Mouse (Mus musculus): ENCODE measurements around the gene Gstp2. TPM values are rescaled to one million over a fixed set of nuclear protein-coding genes. Genes with fewer than 3 reads are reported as not detected.

Gstp2 gene
- polyA plus RNA-seq, 1 experiment from 2014 or later, result not detected

DNA sequence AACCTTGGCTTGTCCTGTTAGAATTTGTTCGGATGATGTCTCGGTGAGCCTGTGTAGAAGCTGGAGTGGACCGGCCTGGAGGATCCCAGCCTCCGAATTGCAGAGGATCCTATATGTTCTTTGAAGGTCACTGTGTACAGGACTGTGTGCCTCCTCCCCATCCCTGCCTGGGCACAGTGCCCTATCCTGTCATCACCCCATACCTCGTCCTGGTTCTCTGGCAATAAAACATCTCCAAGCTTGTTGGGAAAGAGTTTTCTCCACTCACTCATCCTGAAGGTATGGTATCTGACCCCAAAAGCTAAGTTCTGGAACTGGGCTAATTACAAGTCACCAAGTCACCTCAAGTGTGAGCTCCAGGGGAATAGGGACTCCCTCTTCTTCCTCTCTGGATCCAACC lies 41.3 kb upstream of the Gstp2 start:
- H3K27ac ChIP-seq (ENCODE audit: low read depth, low read length), result no peak overlapping the region
- ATAC-seq (ENCODE audit: low read depth), result no peak
- H3K9me3 ChIP-seq (ENCODE audit: control insufficient read depth, low read length), result no peaks in the 10 kb centered on the region
- no peaks in the 10 kb centered on the region for H3K4me1 ChIP-seq (ENCODE audit: control insufficient read depth, insufficient read depth, low read length)
- H3K4me2 ChIP-seq (ENCODE audit: low read depth, low read length), result no peak overlapping the region
- no peaks in the 10 kb centered on the region for H3K36me3 ChIP-seq (ENCODE audit: control insufficient read depth, insufficient read depth, low read length)
- no peak overlapping the region for H3K9ac ChIP-seq (replicated peaks; ENCODE audit: low read depth, low read length)
- 94% methylated on average over 5 of the region's 5 CpGs for WGBS
- H3K27me3 ChIP-seq (ENCODE audit: control insufficient read depth, insufficient read depth, low read length), result no peaks in the 10 kb centered on the region
- no peak overlapping the region for H3K4me3 ChIP-seq (ENCODE audit: low read depth, low read length)

DNA sequence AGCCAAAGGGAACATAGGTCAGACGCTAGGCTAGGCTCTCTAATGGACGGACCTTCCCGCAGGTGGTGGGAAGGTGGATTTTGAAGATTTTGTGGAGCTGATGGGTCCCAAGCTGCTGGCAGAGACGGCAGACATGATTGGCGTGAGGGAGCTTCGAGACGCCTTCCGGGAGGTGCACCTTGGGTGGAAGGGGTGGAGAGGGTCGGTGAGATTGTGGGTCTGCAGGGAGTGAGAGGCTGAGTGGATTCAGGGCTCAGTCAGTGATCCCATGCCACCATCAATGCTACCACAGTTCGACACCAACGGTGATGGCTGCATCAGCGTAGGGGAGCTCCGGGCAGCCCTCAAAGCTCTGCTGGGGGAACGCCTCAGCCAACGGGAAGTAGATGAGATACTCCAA lies 40.3 kb upstream of the Gstp2 start:
- no peaks in the 10 kb centered on the region for H3K27me3 ChIP-seq (ENCODE audit: control insufficient read depth, insufficient read depth, low read length)
- no peak overlapping the region for H3K9ac ChIP-seq (replicated peaks; ENCODE audit: low read depth, low read length)
- WGBS, result 93% methylated on average over 15 of the region's 15 CpGs
- H3K4me3 ChIP-seq (ENCODE audit: low read depth, low read length), result no peak overlapping the region
- ATAC-seq (ENCODE audit: low read depth), result no peak
- no peaks in the 10 kb centered on the region for H3K36me3 ChIP-seq (ENCODE audit: control insufficient read depth, insufficient read depth, low read length)
- H3K4me2 ChIP-seq (ENCODE audit: low read depth, low read length), result no peak overlapping the region
- no peaks in the 10 kb centered on the region for H3K4me1 ChIP-seq (ENCODE audit: control insufficient read depth, insufficient read depth, low read length)
- H3K27ac ChIP-seq (ENCODE audit: low read depth, low read length), result no peak overlapping the region
- no peaks in the 10 kb centered on the region for H3K9me3 ChIP-seq (ENCODE audit: control insufficient read depth, low read length)

DNA sequence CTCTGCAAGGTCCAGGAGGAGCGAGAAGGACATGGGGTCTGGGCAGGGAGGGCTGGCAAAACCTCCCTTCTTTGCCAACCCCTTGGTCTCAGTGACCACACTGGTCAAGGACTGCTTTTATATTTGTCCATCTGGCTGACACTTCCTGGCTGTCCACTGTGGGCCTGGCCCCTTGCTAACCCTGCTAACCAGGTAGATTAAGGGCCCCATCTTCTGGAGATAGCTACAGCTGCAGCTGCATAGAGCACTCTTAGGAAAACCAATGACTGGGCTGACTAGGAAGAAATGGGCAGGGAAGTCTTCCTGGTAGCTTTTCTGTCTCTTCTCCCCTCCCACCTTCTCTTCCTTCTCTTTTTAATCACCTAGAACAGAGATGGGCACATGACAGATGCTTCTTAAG lies 39.2 kb upstream of the Gstp2 start:
- no peaks in the 10 kb centered on the region for H3K27me3 ChIP-seq (ENCODE audit: control insufficient read depth, insufficient read depth, low read length)
- no peak overlapping the region for H3K4me3 ChIP-seq (ENCODE audit: low read depth, low read length)
- no peaks in the 10 kb centered on the region for H3K4me1 ChIP-seq (ENCODE audit: control insufficient read depth, insufficient read depth, low read length)
- no peak overlapping the region for H3K27ac ChIP-seq (ENCODE audit: low read depth, low read length)
- WGBS, result 91% methylated on average over 1 of the region's 1 CpGs
- H3K4me2 ChIP-seq (ENCODE audit: low read depth, low read length), result no peak overlapping the region
- no peak for ATAC-seq (ENCODE audit: low read depth)
- no peaks in the 10 kb centered on the region for H3K9me3 ChIP-seq (ENCODE audit: control insufficient read depth, low read length)
- H3K36me3 ChIP-seq (ENCODE audit: control insufficient read depth, insufficient read depth, low read length), result no peaks in the 10 kb centered on the region
- H3K9ac ChIP-seq (replicated peaks; ENCODE audit: low read depth, low read length), result no peak overlapping the region

DNA sequence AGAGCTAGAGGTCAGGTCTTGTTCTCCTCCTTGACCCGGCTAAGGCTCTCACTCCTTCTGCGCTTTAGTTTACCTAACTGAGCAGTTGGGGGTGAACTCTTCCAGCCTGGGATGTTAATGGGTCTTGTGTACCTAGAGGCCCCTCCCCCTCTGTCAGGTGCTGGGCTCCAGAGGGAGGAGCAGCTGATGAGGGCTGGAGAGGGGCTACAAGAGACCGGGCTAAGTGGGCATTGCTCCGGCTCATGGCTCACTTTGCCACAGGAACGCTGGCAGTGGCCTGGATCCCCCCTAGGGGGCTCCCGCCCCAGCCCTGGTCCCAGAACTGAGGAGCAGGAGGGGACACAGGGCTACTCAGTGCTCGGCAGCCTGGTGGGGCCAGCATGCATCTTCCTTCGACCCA lies 38.0 kb upstream of the Gstp2 start:
- Histone ChIP-seq H3K27me3 (ENCODE audit: control insufficient read depth, insufficient read depth, low read length) (no peaks in the 10 kb centered on the region), H3K4me3 (ENCODE audit: low read depth, low read length) (no peak overlapping the region), H3K4me1 (ENCODE audit: control insufficient read depth, insufficient read depth, low read length) (no peaks in the 10 kb centered on the region), H3K9me3 (ENCODE audit: control insufficient read depth, low read length) (no peaks in the 10 kb centered on the region), H3K27ac (ENCODE audit: low read depth, low read length) (no peak overlapping the region), H3K36me3 (ENCODE audit: control insufficient read depth, insufficient read depth, low read length) (no peaks in the 10 kb centered on the region), H3K9ac (replicated peaks; ENCODE audit: low read depth, low read length) (no peak overlapping the region), H3K4me2 (ENCODE audit: low read depth, low read length) (no peak overlapping the region)
- no peak for ATAC-seq (ENCODE audit: low read depth)
- 39% methylated on average over 8 of the region's 8 CpGs for WGBS

DNA sequence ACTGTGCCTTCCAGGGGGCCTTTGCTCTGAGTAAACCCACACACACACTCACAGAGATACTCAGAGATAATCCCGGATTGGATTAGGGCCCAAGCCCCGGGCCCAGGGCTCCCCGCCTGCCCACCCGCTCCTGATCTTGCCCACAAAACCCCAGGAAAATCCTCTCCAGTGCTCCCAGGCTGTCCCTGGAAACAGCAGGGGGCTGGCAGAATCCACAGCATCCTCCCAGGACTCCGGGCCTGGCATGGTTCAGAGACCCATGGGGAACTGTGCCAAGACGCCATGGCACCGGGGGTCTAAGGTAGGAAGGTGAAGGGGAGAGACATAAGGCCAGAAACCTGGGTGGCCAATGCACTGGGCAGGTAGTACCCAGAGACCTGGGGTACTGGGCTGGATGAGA lies 37.5 kb upstream of the Gstp2 start:
- 83% methylated on average over 7 of the region's 7 CpGs for WGBS
- Histone ChIP-seq H3K9ac (replicated peaks; ENCODE audit: low read depth, low read length) (no peak overlapping the region), H3K9me3 (ENCODE audit: control insufficient read depth, low read length) (no peaks in the 10 kb centered on the region), H3K27me3 (ENCODE audit: control insufficient read depth, insufficient read depth, low read length) (no peaks in the 10 kb centered on the region), H3K27ac (ENCODE audit: low read depth, low read length) (no peak overlapping the region), H3K36me3 (ENCODE audit: control insufficient read depth, insufficient read depth, low read length) (no peaks in the 10 kb centered on the region), H3K4me2 (ENCODE audit: low read depth, low read length) (no peak overlapping the region), H3K4me1 (ENCODE audit: control insufficient read depth, insufficient read depth, low read length) (no peaks in the 10 kb centered on the region), H3K4me3 (ENCODE audit: low read depth, low read length) (no peak overlapping the region)
- ATAC-seq (ENCODE audit: low read depth), result no peak

DNA sequence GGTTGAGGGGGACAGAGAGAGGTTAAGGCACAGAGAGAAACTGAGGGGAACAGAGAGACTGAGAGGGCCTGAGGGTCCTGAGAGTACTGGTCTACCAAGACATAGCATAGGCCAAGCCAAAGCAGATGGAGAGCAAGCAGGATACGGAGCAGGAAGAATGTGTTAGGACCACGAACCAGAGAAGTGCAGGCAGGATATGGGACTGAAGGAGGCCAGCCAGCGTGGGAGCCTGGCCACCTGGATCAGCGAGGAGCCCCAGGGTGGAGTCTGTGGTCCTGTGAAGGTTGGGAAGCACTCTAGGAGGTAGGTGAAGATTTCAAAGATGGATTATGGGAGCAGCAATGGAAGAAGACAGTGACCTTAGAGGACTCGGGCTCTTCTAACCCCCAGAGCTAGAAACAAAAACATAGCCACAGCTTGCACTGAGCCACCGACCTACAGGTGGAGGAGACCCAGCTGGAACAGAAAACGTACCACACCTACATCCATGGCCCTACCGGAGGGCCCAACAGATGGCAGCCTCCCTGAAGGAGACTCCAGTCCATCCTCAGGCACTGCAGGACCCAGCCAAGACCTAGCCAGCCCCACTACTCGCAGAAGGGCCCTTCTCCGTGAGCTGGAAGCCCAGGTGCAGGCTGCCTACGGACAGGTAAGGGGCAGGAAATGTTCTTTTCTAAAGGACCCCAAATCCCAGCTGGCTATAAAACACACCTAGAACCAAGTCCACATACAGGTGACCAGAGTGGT lies 36.6 kb upstream of the Gstp2 start:
- H3K27me3 ChIP-seq (ENCODE audit: control insufficient read depth, insufficient read depth, low read length), result no peaks in the 10 kb centered on the region
- H3K36me3 ChIP-seq (ENCODE audit: control insufficient read depth, insufficient read depth, low read length), result no peaks in the 10 kb centered on the region
- 84% methylated on average over 11 of the region's 11 CpGs for WGBS
- no peak for ATAC-seq (ENCODE audit: low read depth)
- no peak overlapping the region for H3K27ac ChIP-seq (ENCODE audit: low read depth, low read length)
- no peak overlapping the region for H3K9ac ChIP-seq (replicated peaks; ENCODE audit: low read depth, low read length)
- no peak overlapping the region for H3K4me3 ChIP-seq (ENCODE audit: low read depth, low read length)
- no peaks in the 10 kb centered on the region for H3K4me1 ChIP-seq (ENCODE audit: control insufficient read depth, insufficient read depth, low read length)
- no peak overlapping the region for H3K4me2 ChIP-seq (ENCODE audit: low read depth, low read length)
- no peaks in the 10 kb centered on the region for H3K9me3 ChIP-seq (ENCODE audit: control insufficient read depth, low read length)

DNA sequence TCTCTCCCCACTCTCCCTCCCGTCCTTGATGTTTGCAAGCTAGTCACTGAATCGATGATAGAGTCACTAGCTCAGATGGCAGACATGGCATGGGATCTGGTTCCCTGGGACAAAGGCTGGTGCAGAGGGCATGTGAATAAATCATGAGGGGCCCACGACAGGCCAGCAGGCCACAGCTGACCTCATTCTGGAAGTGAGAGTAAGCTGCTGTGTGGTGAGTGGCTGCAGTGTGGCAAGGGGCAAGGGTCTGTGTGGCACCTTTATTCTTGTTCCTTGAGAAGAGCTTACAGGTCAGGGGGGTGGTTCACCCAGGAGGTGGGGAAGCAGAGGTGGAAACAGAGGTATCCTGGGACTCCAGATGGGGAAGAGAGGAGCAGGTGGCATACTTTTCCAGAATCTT lies 35.6 kb upstream of the Gstp2 start, which contains the start of gene Cabp2:
Gene Cabp2, plus strand, starts transcription at position 185 of the 400 bp plus-strand sequence.
- Histone ChIP-seq H3K4me3 (ENCODE audit: low read depth, low read length) (no peak within 1 kb of the TSS), H3K27ac (ENCODE audit: low read depth, low read length) (no peak within 1 kb of the TSS), H3K36me3 (ENCODE audit: control insufficient read depth, insufficient read depth, low read length) (no peaks in the 10 kb centered on the region), H3K4me2 (ENCODE audit: low read depth, low read length) (no peak within 1 kb of the TSS), H3K9ac (replicated peaks; ENCODE audit: low read depth, low read length) (no peak within 1 kb of the TSS), H3K4me1 (ENCODE audit: control insufficient read depth, insufficient read depth, low read length) (no peaks in the 10 kb centered on the region), H3K27me3 (ENCODE audit: control insufficient read depth, insufficient read depth, low read length) (no peaks in the 10 kb centered on the region), H3K9me3 (ENCODE audit: control insufficient read depth, low read length) (no peaks in the 10 kb centered on the region)
- ATAC-seq (ENCODE audit: low read depth), result no peak
- 61% methylated on average over 3 of the region's 3 CpGs for WGBS

DNA sequence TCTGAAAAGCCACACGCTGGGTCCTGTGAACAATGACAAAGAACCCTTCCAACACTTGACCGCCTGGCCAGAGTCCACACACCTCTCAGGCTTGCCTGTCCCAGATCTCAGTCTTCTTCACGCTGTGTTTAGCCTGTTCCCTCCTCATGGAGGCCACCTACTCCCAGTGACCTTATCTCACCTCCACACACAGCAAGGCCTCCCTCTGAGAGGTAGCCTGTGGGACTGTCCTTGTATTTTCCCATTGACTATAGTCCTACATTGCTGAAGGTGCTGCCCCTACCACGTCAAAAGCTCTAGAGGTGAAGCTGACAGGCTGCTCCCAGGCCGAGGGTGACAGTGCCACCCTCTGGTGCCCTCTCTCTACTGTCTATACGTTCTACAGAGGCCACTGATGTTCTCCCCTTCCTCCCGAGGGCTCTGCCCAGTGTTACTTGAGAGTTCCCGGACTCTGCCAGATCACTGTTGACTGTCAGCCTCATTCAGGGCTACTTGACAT lies 34.7 kb upstream of the Gstp2 start:
- Histone ChIP-seq H3K9ac (replicated peaks; ENCODE audit: low read depth, low read length) (no peak overlapping the region), H3K4me1 (ENCODE audit: control insufficient read depth, insufficient read depth, low read length) (no peaks in the 10 kb centered on the region), H3K27me3 (ENCODE audit: control insufficient read depth, insufficient read depth, low read length) (no peaks in the 10 kb centered on the region), H3K4me2 (ENCODE audit: low read depth, low read length) (no peak overlapping the region), H3K36me3 (ENCODE audit: control insufficient read depth, insufficient read depth, low read length) (no peaks in the 10 kb centered on the region), H3K9me3 (ENCODE audit: control insufficient read depth, low read length) (no peaks in the 10 kb centered on the region), H3K4me3 (ENCODE audit: low read depth, low read length) (no peak overlapping the region), H3K27ac (ENCODE audit: low read depth, low read length) (no peak overlapping the region)
- 66% methylated on average over 8 of the region's 8 CpGs for WGBS
- no peak for ATAC-seq (ENCODE audit: low read depth)

DNA sequence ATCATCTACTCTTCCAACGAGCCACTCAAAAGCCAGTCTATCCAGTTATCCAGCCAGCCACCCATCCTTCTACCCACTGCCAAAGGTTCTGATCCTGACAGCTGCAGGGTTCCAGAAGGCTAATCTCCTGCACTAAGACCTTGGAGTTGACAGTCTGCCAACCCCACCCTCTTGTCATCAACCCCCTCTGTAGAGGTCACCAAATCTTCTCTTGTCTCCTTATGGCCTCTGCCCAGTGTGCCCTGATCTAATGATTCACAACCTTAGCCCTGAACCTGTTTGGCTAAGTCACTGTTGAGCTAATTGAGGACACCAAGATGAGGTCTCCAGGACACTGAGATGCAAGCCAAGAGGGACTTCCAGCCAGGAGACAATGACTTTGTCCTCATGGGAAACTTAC lies 33.8 kb upstream of the Gstp2 start:
- no peaks in the 10 kb centered on the region for H3K27me3 ChIP-seq (ENCODE audit: control insufficient read depth, insufficient read depth, low read length)
- H3K9me3 ChIP-seq (ENCODE audit: control insufficient read depth, low read length), result no peaks in the 10 kb centered on the region
- no peak overlapping the region for H3K4me2 ChIP-seq (ENCODE audit: low read depth, low read length)
- ATAC-seq (ENCODE audit: low read depth), result no peak
- WGBS, result 79% methylated on average over 1 of the region's 1 CpGs
- no peak overlapping the region for H3K4me3 ChIP-seq (ENCODE audit: low read depth, low read length)
- H3K4me1 ChIP-seq (ENCODE audit: control insufficient read depth, insufficient read depth, low read length), result no peaks in the 10 kb centered on the region
- no peak overlapping the region for H3K9ac ChIP-seq (replicated peaks; ENCODE audit: low read depth, low read length)
- H3K36me3 ChIP-seq (ENCODE audit: control insufficient read depth, insufficient read depth, low read length), result no peaks in the 10 kb centered on the region
- no peak overlapping the region for H3K27ac ChIP-seq (ENCODE audit: low read depth, low read length)
